Mouse (Mus musculus): ENCODE measurements around the gene Tmem117.

Tmem117 gene

DNA sequence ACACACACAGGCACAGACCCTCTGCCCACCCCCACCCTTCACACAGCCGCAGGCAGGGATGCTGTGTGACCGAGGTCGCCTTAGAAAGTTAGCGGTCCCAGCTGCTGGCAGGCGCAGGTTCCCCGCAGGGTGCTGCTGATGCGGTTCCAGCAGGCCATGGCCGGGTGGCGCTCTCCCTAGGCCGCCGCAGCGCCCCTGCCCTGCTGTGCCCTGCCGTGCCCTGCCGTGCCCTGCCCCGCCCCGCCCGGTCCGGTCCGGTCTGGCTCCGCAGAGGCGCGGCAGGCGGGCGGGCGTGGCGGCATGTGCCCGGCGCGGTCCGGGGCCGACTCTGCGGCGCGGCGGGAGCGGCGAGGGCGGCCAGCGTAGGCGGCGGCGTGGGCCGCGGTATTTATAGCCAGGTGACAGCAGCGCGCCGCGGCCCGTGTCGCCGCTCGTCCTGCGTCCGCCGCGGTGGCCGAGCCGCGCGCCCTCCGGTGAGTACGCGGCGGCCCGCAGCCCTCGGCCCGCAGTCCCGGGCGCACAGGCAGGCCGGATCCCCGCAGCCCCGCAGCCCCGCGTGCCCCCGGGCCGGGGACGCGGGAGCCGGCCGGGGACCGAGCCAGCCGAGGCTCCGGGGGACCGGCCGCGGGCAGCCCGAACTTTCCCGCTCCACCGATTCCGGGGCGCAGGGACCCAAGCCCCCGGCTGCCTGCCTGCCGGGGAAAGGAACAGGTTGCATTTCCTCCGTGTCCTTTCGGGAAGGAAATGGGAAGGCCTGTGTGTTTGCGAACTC lies at the start of gene Tmem117:
Gene Tmem117 (plus strand): TSS at position 403 of the 772 bp plus-strand sequence.
- DNase-seq (ENCODE audit: low spot score in 2 of 2), result peak; percentile 29 to 42

DNA sequence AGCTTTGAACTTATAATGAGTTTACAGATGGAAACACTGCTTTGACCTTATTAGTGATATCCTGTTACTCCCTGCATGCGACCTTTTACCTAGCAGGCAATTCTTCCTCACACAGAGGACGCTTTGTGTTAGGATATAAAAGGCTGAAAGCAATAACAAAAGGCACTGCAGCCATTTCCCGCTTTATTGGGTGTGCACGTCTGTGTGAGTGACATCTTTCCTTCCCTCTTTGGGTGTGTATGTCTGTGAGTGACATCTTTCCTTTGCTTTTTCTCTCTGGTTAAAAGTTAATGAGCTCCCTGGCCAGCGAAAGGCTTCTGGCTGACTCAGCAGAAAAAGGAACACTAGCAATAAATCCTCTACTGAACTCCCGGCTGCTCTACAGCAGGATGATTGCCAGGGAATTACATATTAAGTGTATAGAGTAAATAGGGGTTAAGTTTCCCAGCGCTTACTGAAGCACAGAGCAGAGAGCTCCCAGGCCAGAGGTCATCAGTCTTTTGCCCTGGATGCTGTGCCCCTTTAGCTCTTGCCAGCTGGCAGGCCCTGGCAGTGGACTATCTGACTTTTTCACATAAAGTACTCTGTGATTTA lies 46.9 kb upstream of the Tmem117 start:
- no peak for DNase-seq (ENCODE audit: low spot score in 2 of 2)

DNA sequence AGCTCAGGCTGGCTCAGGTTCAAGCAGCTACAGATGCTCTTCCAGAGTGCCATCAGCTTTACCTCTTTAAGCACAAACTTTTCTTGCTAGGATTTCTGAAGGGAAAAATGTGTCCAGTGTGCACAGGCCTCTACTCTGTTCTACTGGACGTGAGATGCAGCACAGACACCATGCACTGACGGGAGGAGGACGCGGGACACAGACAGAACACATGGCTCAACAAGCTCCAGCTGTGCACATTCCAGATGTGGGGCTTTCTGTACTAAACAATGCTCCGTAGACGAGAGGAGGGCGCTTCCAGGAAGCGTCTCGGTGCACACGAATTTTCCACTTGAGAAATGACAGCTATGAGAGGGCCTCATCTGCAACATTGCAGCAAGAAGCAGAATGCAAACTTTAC lies 45.9 kb upstream of the Tmem117 start:
- DNase-seq (ENCODE audit: low spot score in 2 of 2), result no peak

DNA sequence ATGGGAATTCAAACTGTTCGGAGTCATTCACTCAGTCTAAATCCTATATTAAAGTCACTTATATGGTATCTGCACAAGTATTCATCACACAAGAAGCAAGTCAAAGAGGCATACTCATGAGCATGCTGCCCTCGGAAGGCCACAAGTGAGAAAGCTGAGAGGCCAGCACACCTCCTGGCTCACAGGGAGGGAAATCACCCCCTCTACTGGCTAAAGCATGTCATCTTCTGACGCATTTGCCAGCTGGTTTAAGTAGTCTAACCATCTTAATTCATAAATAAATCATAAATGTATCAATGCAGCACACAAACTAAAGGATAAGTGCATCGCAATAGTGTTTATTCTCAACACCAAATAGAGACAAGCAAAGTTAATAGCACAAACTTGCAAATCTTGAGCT lies 44.3 kb upstream of the Tmem117 start:
- DNase-seq (ENCODE audit: low spot score in 2 of 2), result no peak

DNA sequence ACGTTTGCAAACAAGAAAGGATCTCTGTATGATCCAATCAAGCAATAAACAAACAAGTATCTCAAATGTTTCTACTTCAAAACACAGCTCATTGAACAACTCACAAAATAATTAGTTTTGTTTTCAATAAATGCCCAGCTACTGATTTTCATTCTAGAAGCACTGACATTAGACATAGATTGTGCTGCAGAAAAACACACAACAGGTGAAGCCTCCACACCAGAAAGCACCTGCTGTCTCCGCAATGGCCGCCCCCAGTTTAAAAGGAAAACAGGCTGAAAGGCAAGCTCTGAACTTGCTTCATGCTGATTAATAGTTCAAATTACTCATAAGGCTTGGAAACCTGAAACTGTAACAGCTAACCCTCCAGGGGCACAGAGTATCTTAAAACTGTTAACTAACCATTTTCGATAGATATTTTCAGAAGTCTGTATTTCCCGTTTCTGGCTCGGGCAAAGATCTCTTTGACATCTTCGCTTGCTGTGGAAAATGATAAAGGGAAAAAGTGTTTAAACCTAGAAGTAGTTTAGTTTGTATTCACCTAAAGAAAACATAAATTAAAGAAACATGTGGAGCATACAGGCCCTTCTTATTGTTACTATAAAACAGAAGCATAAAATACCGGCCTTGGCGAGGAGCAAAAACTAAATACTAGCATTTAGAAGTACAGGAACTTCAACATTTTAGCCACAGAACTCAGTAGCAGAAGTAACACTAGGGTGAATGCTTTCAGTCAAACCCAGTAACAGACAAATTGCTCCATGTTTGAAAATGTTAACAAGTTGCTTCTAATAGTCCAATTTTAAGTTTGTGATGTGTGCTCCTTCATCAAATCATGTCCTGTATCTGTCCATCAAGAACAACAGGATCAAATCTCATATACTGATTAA lies 41.0 kb upstream of the Tmem117 start:
- no peak for DNase-seq (ENCODE audit: low spot score in 2 of 2)

DNA sequence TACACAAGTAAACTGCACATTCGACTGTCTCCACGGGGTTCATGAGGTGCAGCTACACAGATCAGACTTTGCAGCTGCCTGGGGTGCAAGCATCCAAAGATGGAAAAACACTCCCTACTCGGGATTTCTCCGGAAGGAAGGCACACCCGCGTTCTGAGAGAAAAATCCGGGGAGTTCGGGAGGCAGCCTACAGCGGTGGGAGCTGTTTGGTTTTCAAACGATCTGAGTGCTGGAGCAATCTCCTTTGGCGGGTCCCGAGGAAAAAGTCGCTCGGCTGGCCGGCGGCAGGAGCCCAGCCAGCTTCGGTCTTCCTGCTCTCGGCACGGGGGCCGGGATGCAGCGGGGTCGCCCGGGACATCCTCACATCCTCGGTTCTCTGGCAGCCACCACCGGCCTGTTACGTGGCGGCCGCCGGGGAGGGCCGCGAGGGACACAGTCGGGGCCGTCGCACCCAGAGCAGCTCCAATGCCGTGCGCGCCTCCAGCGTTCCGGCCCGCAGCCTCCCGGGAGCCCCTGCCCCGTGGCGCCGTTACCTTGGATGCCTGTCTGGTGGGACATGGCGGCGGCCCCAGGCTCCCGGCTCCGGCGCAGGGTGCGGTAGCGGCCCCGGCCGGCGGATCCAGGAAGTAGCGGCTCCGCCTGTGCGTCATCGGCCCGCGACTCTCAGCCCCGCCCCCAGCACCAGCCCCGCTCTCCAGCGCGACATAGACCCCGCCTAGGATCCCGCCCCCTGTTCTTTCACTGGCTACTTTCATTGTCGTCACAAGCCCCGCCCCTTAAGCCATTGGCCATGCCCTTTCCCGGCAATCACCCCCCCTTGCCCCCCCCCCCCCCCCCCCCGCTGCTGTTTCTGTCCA lies 39.6 kb upstream of the Tmem117 start, which contains the start of gene Twf1:
Gene Twf1 (minus strand): TSS at position 671 of the 857 bp plus-strand sequence.
- DNase-seq (ENCODE audit: low spot score in 2 of 2), result peak; percentile 98 to 99

DNA sequence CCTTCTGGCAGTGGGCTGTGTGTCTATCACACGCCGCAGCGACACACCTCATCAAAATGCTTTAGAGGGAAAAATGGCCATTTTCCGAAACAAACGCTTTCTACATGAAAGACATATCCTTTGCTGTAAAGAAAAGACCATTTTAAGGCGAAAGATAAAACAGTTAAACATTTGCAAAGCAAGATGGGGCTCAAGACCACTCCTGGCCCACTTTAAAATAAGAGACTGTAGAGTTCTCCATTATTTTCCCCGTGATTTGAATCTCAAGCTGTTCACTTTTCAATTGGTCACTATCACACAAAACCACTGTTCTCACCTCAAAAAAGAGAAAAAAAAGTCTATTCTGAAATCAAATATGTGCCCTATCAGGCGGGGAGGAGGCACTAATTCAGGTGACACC lies 38.9 kb upstream of the Tmem117 start:
- DNase-seq (ENCODE audit: low spot score in 2 of 2), result no peak

DNA sequence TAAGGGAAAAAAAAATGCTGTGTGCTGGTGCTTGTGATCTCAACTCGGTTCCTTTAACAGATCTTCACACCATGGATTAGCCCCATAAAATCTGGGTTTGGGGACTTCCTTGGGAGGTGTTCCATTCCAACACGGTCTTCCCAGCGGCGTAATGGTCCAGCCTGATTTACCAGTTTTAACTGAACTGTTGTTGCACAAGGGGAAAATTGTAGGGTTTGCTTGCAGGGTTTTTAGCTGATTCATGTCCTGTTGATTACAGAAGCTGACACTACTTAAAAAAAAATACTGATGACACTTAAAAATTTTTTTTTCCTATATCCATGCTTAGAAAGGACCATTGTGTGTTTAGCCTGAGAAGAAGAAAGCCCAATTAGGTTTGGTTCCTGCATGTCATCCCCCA lies 37.7 kb upstream of the Tmem117 start:
- no peak for DNase-seq (ENCODE audit: low spot score in 2 of 2)

DNA sequence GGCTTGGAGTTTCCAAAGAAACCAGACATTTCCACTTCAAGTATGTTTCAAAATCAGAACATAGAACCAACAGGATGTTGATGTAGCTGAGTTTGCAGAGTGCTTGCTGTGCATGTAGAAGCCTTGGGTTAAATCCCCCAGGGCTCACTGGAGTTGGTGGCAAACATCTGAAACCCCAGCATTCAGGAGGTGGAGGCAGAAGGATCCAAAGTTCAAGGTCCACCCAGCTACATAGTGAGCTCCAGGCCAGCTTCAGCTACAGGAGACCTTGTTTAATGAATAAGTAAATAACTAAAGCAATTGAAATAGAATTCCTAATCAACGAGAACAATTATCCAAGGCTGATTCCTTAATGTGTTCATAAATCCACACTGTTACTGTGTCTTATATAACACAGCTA lies 35.4 kb upstream of the Tmem117 start:
- DNase-seq (ENCODE audit: low spot score in 2 of 2), result no peak

DNA sequence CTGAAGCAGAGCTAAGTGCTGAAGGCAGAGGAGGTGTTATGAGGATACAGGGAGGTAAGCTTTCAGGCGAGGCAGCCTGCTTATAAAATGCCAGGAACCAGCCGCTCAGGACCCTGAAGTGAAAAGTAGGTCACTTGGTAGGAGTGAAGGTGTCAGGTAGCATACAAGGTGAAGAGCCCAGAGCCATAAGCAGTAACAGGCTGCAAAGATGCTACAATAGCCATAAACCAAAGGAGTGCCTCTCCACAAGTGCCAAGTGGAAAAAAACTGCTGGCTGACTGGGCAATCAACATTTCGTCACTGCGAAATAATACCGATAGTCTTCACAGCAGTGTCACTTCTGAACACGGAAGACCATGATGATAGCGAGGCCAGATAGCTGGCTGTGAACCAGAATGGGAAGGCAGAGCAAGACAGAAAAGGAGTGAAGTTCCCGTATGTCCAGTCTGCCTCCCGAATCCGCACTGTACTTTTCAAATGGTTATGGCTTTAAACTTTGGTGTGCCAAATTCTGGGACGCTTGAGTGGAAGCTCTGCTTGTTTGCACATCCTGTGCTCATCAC lies 28.8 kb upstream of the Tmem117 start:
- peak in 1 of 2 experiments; percentile 13 for DNase-seq (ENCODE audit: low spot score in 2 of 2)

DNA sequence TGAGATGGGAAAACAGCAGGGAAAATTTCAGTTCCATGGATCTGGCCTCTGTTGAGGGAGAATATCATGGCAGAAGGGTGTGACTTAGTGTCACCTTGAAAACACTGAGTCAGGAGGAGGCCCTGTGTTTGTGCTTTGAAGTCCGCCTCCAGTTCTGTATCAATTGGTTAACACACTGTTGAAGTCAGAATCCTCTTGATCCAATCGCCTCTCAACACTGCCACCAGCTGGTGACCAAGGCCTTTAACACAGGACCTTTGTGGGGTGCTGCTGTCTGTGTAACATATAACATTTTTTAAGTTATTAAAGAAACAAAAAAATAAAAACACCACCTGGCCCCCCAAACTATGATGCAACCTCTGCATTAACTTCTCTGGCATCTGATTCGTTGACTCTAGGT lies 27.7 kb upstream of the Tmem117 start:
- peak; percentile 32 to 54 for DNase-seq (ENCODE audit: low spot score in 2 of 2)

DNA sequence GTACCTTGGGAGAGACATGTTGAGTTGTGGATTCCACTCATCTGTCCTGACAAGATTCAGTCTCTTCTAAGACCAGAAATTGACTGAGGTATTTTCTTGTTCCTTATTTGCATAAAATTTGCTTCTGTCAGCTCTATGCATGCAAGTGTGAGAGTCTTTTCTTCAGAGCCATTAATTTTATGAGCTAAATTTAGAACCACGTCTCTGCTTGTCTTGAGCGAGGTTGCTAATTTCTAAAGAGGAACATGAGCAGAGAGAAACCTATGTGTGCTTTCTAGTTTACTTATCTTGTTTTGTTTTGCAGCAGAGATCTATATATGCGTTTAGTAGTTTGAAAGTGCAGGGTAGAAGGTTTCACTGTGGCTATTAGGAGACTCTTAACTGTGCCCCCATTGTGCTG lies 26.6 kb upstream of the Tmem117 start:
- no peak for DNase-seq (ENCODE audit: low spot score in 2 of 2)

DNA sequence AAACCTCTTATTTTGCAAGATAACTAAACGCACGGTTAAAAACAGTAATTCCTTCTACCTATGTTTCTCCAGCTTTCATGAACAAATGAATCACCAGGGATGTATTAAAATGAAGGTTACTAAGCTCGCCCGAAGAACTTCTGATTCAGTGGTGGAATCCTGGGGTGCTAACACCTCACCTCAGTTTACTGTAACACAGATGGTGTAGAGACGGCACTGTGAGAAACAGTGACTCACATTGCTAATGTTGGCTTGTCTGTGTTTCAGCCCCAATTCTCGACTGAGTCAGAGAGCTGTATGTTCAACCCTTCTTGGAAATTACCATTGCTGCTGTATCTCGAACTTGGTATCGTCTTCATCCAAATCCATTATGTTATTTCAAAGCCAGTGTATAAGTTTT lies 21.3 kb upstream of the Tmem117 start:
- DNase-seq (ENCODE audit: low spot score in 2 of 2), result no peak

DNA sequence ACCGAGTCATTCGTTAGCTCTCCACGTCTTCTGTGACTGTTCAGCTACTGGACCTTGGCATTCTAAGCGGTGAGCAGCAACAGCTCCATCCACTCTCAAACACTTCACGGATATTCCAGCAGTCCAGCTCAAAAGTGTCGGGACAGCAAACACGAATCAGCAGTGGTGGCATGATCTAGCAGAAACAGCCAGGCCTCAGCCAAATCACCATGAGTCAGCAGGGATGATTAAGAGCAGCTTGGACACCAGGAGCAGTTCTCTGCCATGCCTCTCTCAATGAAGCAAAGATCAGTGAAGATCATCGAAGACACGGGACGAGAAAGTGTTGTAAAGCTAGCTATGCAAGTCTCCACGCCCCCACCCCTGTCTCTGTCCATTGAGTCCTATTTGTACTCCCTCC lies 13.0 kb upstream of the Tmem117 start:
- peak in 1 of 2 experiments; percentile 12 for DNase-seq (ENCODE audit: low spot score in 2 of 2)

DNA sequence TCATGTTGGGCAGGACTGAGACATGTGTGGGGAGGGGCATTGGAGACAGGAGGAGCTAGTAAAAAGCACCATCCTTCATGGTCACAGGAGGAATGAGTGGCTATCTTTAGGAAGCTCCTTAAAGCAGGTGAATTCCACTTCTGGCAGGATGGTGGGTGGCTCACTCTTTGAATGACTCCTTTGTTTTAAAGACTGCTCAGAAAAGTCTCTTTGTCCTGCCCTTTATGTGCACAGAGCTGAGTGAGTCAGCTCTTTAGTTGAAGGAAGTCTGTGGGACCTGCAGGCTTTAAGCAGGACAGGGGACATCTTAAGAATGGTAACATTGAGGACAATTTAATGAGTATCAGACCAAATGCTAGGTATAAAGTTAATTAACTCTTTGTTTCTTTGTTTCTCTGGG lies 8.1 kb upstream of the Tmem117 start:
- DNase-seq (ENCODE audit: low spot score in 2 of 2), result no peak

DNA sequence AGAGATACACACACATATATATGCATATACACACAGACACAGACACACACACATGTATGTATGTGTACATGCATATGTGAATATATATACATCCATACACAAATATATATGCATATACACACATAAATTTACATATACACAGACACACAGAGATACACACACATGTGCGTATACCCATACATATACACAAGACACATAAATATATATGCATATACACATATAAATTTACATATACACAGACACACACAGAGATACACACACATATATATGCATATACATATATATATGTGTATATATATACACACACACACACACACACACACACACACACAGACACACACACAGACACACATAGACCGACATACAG lies 586 bp upstream of the Tmem117 start:
- DNase-seq (ENCODE audit: low spot score in 2 of 2), result no peak

DNA sequence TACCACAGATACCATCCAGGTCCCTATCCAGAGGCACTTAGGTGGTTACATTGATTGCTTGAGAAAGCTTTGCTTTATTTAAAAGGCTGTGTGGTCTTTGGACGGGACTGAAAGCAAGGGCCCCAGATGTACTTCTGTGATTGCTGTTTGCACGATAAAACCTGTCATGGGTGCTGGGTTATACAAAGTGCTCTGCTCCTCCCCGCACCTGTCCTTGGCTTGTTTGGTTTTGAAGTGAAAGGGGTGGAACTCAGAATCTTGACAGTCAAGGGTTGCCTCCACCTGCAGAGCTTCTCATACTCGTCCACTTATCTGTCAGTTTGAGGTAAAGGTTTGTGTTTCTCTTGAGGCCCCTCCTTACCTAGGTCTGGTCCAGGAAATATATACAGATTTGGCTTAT lies 1.5 kb downstream of the Tmem117 start:
- DNase-seq (ENCODE audit: low spot score in 2 of 2), result no peak

DNA sequence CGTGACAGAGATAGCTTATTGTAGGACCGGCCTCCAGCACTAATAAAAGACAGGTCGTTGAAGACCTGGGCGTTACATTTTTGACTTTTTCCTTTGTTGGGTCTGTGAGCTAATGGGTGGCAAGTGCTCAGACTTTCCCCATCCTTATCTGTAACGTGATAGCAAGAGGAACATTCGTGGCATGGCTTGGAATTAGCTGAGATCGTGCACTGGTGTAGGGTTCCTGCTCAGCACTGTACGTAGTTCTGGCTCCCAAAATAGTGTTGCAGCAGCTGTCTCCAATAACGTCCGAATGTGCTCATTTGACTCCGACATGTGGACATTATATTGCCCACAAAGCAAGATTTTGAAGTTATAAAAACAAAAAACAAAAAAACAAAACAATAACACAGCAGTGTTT lies 5.5 kb downstream of the Tmem117 start:
- DNase-seq (ENCODE audit: low spot score in 2 of 2), result no peak

DNA sequence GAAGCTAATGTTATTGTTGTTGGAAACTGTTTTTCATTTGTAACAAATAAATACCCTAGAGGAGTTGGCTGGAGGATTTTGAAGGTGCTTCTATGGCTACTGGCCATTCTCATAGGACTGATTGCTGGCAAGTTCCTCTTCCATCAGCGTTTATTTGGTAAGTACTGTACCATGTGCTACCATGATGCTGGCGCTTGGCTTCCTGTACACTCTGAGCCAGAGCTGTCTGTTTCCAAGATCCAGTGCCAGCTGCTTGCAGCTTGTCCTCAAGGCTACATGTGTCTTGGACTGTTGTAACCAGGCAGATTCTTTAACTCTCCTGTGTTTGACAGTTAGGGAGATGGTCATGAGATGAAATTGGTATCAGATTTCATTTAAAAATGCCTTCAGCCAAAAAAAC lies 9.2 kb downstream of the Tmem117 start:
- no peak for DNase-seq (ENCODE audit: low spot score in 2 of 2)

DNA sequence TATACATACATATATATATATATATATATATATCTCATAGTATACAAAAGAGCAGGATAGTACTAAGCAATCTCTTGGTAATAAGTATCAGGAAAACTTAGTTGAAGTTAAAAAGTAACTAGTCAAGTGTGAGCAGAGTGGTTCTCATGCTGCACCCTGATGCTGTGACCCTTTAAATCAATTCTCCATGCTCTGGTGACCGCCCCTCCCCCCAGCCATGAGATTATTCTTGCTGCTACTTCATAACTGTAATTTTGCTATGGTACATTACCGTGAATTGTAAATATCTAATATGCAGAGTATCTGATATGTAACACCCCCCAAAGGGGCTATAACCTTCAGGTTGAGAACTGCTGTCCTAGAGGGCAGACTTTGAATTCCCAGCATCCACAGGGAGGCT lies 10.1 kb downstream of the Tmem117 start:
- no peak for DNase-seq (ENCODE audit: low spot score in 2 of 2)

DNA sequence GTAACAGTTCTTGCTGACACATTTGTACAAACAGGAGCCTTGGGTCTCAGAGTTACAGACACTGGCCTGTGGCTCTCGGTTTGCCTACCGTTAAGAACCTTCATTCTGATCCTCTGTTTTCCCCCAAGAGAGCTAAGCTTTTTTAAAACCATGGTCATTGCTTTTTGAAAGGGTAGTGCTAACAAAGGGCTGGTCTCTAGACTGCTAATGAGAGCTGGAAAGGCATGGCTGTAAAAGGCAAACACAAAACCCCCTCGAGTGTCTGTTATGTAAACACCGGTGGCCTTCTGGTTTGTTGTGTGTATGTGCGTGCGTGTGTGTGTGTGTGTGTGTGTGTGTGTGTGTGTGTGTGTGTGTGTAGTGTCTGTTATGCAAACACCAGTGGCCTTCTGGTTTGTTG lies 17.0 kb downstream of the Tmem117 start:
- DNase-seq (ENCODE audit: low spot score in 2 of 2), result no peak
